Mouse (Mus musculus): Measurements from ENCODE around the gene Epha6. TPM values are rescaled to one million over a fixed set of nuclear protein-coding genes. Genes with fewer than 3 reads are reported as not detected.
A peak's percentile ranks its signal among the peaks of the same experiment; 100 is the strongest.

Epha6 gene
- polyA plus RNA-seq, 1 experiment from 2014 or later, result not detected

GRCm38 (mm10) chr16:59923696-59924095, 681.6 kb downstream of the Epha6 start:
- Histone ChIP-seq H3K9ac (no peak overlapping the region), H3K27me3 (ENCODE audit: insufficient read depth, low read length) (no peaks in the 10 kb centered on the region), H3K27ac (ENCODE audit: low read depth) (no peak overlapping the region), H3K9me3 (ENCODE audit: low read depth, low read length) (no peaks in the 10 kb centered on the region; the same call in 1 of the 2 replicates), H3K4me2 (no peak overlapping the region), H3K36me3 (ENCODE audit: insufficient read depth) (no peaks in the 10 kb centered on the region), H3K4me3 (ENCODE audit: low read depth, low read length) (no peak overlapping the region), H3K4me1 (ENCODE audit: insufficient read depth) (no peaks in the 10 kb centered on the region)
- WGBS, result 74% methylated on average over 4 of the region's 4 CpGs
- ATAC-seq (ENCODE audit: insufficient read depth) (no peak), DNase-seq (no peak)
- no peak for TF ChIP-seq CTCF (IDR thresholded peaks at IDR 0.05; ENCODE audit: low read depth)

GRCm38 (mm10) chr16:59880073-59880472, 725.3 kb downstream of the Epha6 start:
- H3K27me3 ChIP-seq (ENCODE audit: insufficient read depth, low read length), result no peaks in the 10 kb centered on the region
- no peak overlapping the region for H3K4me2 ChIP-seq
- H3K9ac ChIP-seq, result no peak overlapping the region
- H3K36me3 ChIP-seq (ENCODE audit: insufficient read depth), result no peaks in the 10 kb centered on the region
- ATAC-seq (ENCODE audit: insufficient read depth), result no peak
- TF ChIP-seq CTCF (IDR thresholded peaks at IDR 0.05; ENCODE audit: low read depth), result no peak
- no peaks in the 10 kb centered on the region for H3K9me3 ChIP-seq (ENCODE audit: low read depth, low read length)
- no peak overlapping the region for H3K27ac ChIP-seq (ENCODE audit: low read depth)
- H3K4me1 ChIP-seq (ENCODE audit: insufficient read depth), result no peaks in the 10 kb centered on the region
- no peak for DNase-seq
- H3K4me3 ChIP-seq (ENCODE audit: low read depth, low read length), result no peak overlapping the region
- WGBS, result 94% methylated on average over 13 of the region's 13 CpGs

- no peak for DNase-seq
- H3K4me2 ChIP-seq, result no peak overlapping the region
- no peak overlapping the region for H3K27ac ChIP-seq (ENCODE audit: low read depth)
- H3K9ac ChIP-seq, result no peak overlapping the region
- no peak for ATAC-seq (ENCODE audit: insufficient read depth)
- H3K4me3 ChIP-seq (ENCODE audit: low read depth, low read length), result no peak overlapping the region
- no peak for TF ChIP-seq CTCF (IDR thresholded peaks at IDR 0.05; ENCODE audit: low read depth)
- WGBS, result 90% methylated on average over 3 of the region's 3 CpGs
- H3K4me1 ChIP-seq (ENCODE audit: insufficient read depth), result no peaks in the 10 kb centered on the region
- H3K36me3 ChIP-seq (ENCODE audit: insufficient read depth), result no peaks in the 10 kb centered on the region
- H3K27me3 ChIP-seq (ENCODE audit: insufficient read depth, low read length), result no peaks in the 10 kb centered on the region
- H3K9me3 ChIP-seq (ENCODE audit: low read depth, low read length), result no peaks in the 10 kb centered on the region
Observed at GRCm38 (mm10) chr16:59871792-59872191, 733.5 kb downstream of the Epha6 start.

GRCm38 (mm10) chr16:59854160-59854717, 751.1 kb downstream of the Epha6 start:
- Histone ChIP-seq H3K9me3 (ENCODE audit: low read depth, low read length) (no peaks in the 10 kb centered on the region), H3K9ac (no peak overlapping the region), H3K27me3 (ENCODE audit: insufficient read depth, low read length) (no peaks in the 10 kb centered on the region), H3K4me3 (ENCODE audit: low read depth, low read length) (no peak overlapping the region), H3K4me1 (ENCODE audit: insufficient read depth) (no peaks in the 10 kb centered on the region), H3K4me2 (no peak overlapping the region), H3K36me3 (ENCODE audit: insufficient read depth) (no peaks in the 10 kb centered on the region), H3K27ac (ENCODE audit: low read depth) (no peak overlapping the region)
- no peak for ATAC-seq (ENCODE audit: insufficient read depth)
- DNase-seq, result no peak
- no peak for TF ChIP-seq CTCF (IDR thresholded peaks at IDR 0.05; ENCODE audit: low read depth)
- WGBS, result 64% methylated on average over 7 of the region's 7 CpGs

- Histone ChIP-seq H3K4me3 (ENCODE audit: low read depth, low read length) (no peak overlapping the region), H3K36me3 (ENCODE audit: insufficient read depth) (no peaks in the 10 kb centered on the region), H3K4me1 (ENCODE audit: insufficient read depth) (no peaks in the 10 kb centered on the region), H3K27ac (ENCODE audit: low read depth) (no peak overlapping the region), H3K4me2 (no peak overlapping the region), H3K9ac (no peak overlapping the region), H3K27me3 (ENCODE audit: insufficient read depth, low read length) (no peaks in the 10 kb centered on the region), H3K9me3 (ENCODE audit: low read depth, low read length) (no peaks in the 10 kb centered on the region)
- WGBS, result 40% methylated on average over 2 of the region's 2 CpGs
- no peak for DNase-seq
- ATAC-seq (ENCODE audit: insufficient read depth), result no peak
- TF ChIP-seq CTCF (IDR thresholded peaks at IDR 0.05; ENCODE audit: low read depth), result no peak
Observed at GRCm38 (mm10) chr16:59852689-59853088, 752.6 kb downstream of the Epha6 start.

- no peaks in the 10 kb centered on the region for H3K4me1 ChIP-seq (ENCODE audit: insufficient read depth)
- no peaks in the 10 kb centered on the region for H3K9me3 ChIP-seq (ENCODE audit: low read depth, low read length)
- no peak overlapping the region for H3K4me2 ChIP-seq
- H3K27ac ChIP-seq (ENCODE audit: low read depth), result no peak overlapping the region
- no peak overlapping the region for H3K9ac ChIP-seq
- no peak overlapping the region for H3K4me3 ChIP-seq (ENCODE audit: low read depth, low read length)
- TF ChIP-seq CTCF (IDR thresholded peaks at IDR 0.05; ENCODE audit: low read depth), result peak; percentile 67
- no peaks in the 10 kb centered on the region for H3K27me3 ChIP-seq (ENCODE audit: insufficient read depth, low read length)
- DNase-seq, result peak; percentile 73
- 14% methylated on average over 3 of the region's 3 CpGs for WGBS
- no peaks in the 10 kb centered on the region for H3K36me3 ChIP-seq (ENCODE audit: insufficient read depth)
- 0 out of 2 replicates have a peak, but pooled peaks have one; percentile 52 for ATAC-seq (ENCODE audit: insufficient read depth)
Observed at GRCm38 (mm10) chr16:59846574-59846973, 758.8 kb downstream of the Epha6 start.

- no peaks in the 10 kb centered on the region for H3K36me3 ChIP-seq (ENCODE audit: insufficient read depth)
- no peak for ATAC-seq (ENCODE audit: insufficient read depth)
- TF ChIP-seq CTCF (IDR thresholded peaks at IDR 0.05; ENCODE audit: low read depth), result no peak
- no peaks in the 10 kb centered on the region for H3K4me1 ChIP-seq (ENCODE audit: insufficient read depth)
- no peaks in the 10 kb centered on the region for H3K9me3 ChIP-seq (ENCODE audit: low read depth, low read length)
- H3K9ac ChIP-seq, result no peak overlapping the region
- no peaks in the 10 kb centered on the region for H3K27me3 ChIP-seq (ENCODE audit: insufficient read depth, low read length)
- no peak overlapping the region for H3K4me2 ChIP-seq
- no peak for DNase-seq
- no peak overlapping the region for H3K4me3 ChIP-seq (ENCODE audit: low read depth, low read length)
- 79% methylated on average over 4 of the region's 4 CpGs for WGBS
- H3K27ac ChIP-seq (ENCODE audit: low read depth), result no peak overlapping the region
Observed at GRCm38 (mm10) chr16:59836778-59837177, 768.6 kb downstream of the Epha6 start.

Data from lung, embryonic 14.5 days (tissue).